Mouse (Mus musculus) testis, adult 10 weeks (tissue): ENCODE measurements around the gene Gm20867. TPM values are rescaled to one million over a fixed set of nuclear protein-coding genes. Genes with fewer than 3 reads are reported as not detected.

Experiments
- polyA plus RNA-seq: library from polyadenylated mRNA; stranded (reverse); fragments of 350-450 nt; fragmentation: Illumina TruSeq; extraction: RNeasy Lipid Tissue Mini Kit (QIAGEN cat#74804); gene quantifications from one replicate; pipeline ENCODE4 v1.2.3, GENCODE M21; 2014; ENCODE audit warnings: low read depth, low replicate concordance

The Gm20867 gene
- 0.49 TPM for polyA plus RNA-seq

DNA sequence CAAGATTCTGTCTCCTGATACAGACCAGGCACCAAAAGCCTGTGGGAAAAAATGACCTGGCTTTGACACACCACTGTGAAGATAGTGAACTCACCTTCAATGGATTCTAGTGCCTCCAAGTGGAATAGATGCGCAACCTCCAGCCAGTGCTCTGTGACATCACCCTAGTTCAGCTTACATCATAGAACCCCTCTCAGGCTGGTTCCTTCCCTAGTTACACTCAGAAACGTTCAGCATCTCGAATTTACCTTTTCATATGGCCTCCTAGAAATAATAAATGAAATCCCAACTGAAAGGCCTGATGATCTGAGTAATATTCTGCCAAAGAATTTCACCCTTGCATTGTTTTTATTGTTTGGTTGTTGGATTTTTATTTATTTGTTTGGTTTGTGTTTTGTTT lies at the start of gene Gm20867:
Gene Gm20867, minus strand, starts transcription at position 101 of the 400 bp plus-strand sequence.

Other genes with a start within 250 kb of the Gm20867 start
- 20.9 TPM for gene Gm29564, start 249.8 kb upstream of the Gm20867 start, polyA plus RNA-seq